Mouse (Mus musculus) T-helper 17 cell (primary cell): Measurements from ENCODE around the gene Crhr2.

Source experiments
- in situ Hi-C, 2 experiments: fragments of 300-600 bp; cut with MboI, MseI; formaldehyde crosslinking; loops; 1 replicate in 1 of 2; 2 replicates in 1 of 2; pipeline ENCODE4 v1.15.1; 2025; ENCODE audit warnings: high pct_unique_total_duplicates in 2 of 2

Gene Crhr2

GRCm38 (mm10) chr6:55126576-55126975, 6.2 kb downstream of the Crhr2 start:
- in situ Hi-C loops = no loop called here

DNA sequence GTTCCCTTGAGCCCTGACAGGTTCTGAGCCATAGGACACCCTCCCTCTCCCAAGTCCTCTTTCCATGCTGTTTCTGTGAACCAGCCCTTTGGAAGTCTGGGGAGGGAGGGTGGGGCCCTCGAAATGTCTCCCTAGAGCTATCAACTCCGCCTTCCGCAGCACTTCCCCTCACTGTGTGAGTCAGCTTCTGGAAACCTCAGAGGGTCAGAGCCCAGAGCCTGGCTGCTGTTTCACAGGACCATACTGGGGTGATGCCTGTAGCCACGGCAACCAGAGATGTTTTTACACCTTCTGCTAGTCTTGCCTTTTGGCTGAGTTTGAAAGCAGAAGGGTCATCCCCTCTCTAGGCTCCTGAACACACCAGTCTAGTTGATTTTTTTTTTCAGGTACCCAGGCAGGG, 9.8 kb downstream of the Crhr2 start:
- in situ Hi-C loops = no loop called here

DNA sequence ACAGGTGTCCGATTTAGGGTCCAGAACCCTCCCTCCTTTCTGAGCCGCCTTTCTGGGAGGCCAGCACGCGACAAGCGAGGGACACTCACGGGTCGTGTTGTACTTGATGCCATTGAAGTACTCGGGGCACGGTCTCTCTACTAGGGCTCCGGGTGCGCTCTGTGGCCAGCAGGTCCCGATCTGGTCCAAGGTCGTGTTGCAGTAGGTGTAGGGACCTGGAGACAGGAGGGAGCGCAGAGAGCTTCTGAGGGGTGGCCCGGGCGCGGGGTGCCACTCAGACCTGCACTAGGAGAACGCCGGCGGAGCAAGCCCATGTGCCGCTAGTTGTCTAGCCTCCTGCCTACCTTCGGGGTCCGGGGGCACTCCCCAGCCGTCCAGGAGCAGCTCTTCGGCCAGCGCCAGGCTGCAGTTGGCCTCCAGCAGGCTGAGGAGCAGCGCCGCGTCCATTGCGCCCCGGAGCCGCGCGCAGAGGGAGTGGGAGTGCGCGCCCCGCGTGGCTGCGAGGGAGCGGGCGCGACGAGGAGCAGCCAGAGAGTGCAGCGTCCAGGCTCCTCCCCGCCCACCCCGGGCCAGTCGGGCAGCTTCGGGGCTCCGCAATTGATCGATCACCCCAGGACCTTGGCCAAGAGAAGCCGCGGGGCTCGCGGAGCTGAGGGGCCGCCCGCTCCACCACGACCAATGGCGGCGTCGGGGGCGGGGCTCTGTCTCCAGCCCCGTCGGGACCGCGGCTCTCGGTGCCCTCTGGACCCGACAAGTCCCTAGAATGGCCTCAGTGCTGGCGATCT, 15.3 kb downstream of the Crhr2 start:
- in situ Hi-C loops = no loop called here

DNA sequence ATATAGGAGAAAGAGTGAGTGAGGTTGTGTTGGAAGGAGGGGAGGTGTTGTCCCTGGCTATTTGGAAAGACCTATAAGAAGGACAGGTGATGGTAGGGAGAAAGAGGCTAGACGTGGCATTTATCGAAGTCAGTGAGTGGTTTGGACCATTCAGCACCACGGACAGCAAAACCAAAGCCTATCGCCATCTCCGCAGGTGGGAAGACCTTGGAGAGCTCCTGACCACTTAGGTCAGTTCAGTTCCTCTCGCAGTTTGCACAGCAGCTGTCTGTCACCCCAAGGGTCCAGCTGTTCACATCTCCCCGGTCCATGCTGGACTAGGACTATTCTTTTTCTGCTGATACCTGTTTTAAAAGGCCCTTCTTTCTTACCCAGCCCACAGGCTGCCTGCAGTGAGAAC, 24.5 kb downstream of the Crhr2 start:
- in situ Hi-C loops = no loop called here

DNA sequence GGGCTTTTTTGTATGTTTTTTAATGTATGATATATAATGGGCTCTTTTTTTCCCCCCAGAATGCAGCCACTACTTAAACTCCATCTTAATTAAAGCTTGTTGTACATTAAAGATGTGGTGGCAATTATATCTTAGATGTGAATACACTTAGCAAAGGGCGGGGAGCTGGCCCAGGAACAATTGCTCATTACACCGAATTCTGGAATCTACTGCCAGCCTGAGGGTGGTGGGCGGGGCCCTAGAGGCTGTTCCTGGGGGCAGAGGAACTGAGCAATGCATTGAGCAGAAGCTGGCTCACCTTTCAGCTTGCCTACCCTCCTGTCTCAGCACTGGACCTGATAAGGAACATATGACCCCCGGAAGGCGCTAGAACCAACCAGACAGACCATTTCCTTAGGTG, 34.2 kb downstream of the Crhr2 start:
- in situ Hi-C loops = no loop called here

- in situ Hi-C loops = no loop called here
Measured at GRCm38 (mm10) chr6:55098030-55098429, 34.8 kb downstream of the Crhr2 start.

DNA sequence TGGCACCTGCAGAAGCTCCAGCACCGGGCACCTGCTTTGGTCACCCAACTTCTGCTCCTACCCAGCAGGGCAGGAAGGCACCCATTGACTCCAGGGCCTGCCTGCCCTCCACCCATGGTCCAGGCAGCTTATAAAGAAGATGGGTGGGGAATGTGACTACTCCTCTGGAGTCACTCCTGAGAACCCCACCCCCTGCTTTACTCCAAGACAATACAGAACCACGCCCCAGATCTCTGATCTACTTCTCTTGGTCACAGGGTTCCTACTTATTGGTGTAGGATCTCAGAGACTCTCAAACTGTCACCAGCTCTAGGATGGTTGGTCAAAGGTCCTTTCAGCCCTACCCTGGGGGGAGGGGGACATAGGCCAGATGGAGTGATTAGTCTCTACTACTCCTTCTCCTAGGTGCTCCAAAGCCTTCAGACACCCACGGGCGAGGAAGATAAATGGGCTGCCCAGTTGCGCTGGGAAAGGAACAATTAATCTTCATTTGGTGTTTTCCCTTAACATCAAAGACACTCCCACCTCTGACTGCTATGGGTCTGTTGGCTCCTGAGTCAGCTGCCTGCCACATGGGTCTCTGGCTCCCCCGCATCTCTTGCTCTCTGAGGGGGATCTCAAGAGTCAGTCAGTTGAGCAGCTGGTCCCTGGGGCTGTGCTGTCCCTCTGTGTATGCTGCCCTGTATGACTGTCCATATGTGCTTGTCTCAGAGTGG, 39.2 kb downstream of the Crhr2 start:
- in situ Hi-C loops = no loop called here

DNA sequence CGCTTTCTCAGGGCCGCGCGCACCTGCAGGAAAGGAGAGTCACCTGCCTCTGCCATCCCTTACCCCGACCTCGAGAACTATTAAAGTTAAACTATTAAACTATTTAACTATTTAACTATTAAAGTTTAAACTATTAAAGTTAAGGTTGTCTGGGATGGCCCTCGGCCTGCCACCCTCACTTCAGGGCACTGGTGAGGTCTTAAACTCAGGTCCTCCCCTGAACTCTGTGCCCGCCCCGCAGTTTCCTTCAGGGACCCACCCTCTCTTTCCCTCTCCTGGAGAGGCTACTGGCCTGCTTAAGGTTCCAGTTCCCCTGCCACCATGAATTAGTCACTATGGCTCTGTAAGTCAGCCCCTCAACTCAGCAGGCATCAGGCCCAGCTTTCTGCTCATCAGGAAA, 41.4 kb downstream of the Crhr2 start:
- in situ Hi-C loops = no loop called here

DNA sequence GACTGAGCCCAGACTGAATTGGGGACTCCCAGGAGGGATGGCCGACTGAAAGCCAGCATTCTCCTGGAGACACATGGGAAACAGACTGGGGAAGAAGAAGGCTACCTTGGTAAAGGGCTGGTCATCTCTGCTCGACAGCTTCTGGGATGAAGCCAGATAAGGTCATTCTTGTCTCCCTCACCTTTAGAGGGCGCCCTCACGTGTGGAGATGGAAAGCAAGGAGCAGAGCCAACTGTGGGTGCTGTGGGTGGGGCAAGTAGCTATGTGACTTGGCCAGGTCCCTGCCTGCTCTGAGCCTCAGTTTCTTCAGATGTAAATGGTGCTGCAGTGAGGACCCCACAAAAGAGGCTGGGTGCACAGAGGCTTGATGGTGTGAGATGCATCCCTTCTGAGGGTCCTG, 42.2 kb downstream of the Crhr2 start:
- in situ Hi-C loops = no loop called here

DNA sequence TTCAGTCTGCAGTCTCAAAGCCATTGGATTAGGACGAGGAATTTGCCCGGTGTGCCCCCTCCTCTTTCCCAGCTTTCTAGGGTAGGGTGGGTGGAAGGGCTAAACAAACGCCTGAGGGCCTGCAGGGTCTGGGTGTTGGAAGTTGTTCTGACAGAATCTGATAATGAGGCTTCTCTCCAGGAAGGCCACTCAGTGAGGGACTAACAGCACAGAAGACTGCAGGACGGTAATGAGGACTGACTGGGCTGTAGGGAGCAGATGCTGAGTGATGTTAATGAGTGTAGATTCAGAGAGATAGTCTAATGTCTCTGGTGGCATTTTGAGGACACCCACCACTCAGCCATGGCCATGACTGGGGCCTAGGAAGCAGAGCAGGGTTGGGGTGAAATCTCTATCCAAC, 45.5 kb downstream of the Crhr2 start:
- in situ Hi-C loops = loop anchor here in 1 of 2 experiments (5.0 kb wide), 1 partner anchor 80 kb away; no protein-coding TSS in a partner anchor

DNA sequence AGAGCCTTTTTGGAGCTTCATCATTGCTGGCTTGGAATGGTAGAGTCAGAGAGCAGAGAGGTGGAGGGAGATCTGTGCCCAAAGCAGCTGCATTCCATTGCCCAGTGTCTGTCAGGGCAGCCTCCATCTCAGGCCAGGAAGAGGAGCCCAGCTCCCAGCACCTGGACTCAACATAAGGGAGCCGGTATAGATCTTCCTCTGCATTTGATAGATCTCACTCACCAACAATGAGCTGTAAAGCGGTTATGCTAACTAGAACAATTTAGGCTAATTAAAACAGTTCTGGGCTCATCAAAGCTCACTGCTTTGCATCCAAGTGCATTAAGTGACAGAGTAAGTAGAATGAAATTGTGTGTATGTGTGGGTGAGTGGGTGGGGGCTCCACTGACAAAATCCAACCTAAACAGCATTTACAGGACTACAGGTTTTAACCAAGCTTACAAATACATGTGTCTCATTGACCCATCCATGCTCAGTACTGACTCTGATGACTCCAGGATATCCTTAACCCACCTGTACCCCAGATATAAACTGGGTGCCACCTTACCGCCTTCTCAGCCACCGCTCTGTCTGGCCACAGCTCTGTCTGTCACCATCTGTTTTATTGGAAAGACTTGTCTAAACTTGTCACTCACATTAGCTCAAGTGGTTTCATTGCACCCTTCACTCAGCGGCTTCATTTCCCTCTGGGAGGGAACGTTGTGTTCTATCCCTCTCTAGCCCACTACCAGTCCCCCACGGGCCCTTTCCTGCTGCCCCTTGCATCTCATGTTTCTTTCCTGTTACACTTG, 50.4 kb downstream of the Crhr2 start:
- in situ Hi-C loops = no loop called here

- in situ Hi-C loops = no loop called here
Measured at GRCm38 (mm10) chr6:55081379-55081778, 51.4 kb downstream of the Crhr2 start.

DNA sequence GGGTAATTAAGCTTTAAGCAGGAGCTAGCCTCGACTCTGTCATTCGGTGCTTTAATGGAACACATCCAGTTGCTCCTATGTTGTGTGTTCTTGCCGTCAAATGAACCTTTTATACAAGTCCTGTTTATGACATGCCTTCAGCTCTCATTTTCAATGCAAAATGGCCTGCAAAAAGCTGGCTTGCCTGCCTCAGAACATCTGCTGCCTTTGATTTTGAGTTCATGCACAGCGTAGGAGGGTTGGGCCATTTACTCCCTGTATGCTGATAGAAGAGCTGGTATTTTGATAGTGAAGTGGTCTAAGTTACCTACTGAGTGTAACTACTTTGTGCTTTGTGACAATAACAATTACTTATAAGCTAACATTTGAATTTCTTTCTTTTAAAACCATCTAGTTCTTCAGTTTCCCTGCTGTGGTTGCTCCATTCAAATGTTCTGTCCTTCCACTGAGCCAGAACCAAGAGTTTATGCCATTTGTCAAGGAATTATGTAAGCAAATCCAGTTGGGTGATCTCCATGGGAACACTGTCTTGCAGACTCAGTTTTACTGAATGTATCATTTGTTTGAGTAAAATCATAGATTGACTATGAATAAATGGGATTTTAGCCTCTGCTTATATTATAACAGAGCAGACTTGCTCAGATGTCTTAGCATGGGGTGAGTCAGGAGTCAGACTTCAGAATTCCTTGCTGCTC, 56.1 kb downstream of the Crhr2 start:
- in situ Hi-C loops = no loop called here

DNA sequence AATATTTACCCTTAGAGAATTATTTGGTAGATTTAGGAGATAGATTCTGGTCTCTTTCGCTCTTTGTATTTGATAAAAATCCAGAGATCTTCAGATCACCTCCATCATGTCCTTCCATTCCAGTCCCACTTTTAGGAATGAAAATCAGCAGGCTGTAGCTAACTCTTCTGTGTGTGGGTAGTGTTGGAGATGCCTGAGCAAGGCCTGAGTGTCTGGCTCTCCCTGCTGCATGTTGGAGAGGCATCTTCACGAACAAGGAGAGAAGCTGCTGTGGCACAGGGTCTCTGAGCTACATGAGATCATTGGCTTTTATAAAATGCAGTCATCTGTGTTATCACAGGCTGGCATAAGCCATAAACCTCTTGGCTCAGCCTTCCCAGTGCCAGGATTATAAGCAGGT, 66.9 kb downstream of the Crhr2 start:
- in situ Hi-C loops = no loop called here

GRCm38 (mm10) chr6:55064477-55064827, 68.4 kb downstream of the Crhr2 start:
- in situ Hi-C loops = no loop called here

GRCm38 (mm10) chr6:55063793-55064476, 68.9 kb downstream of the Crhr2 start:
- in situ Hi-C loops = no loop called here

DNA sequence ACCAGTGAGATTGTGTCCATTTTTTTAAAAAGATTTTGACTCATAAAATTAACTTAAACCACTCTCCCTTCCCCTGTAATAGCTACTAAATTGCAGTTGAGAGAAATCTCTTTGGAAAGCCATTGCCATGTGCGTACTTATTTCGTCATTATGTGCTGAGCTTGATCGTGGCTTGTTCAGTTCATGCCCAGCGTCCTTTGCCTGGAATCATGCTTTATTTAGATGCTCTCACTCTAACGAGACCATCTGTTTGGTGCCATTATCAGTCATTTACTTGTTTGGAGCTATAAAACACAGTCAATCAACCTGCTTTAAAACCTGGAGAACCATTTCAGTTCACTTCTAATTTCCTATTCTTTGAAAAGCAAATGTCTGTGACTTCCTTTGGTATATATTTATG, 70.6 kb downstream of the Crhr2 start:
- in situ Hi-C loops = no loop called here

- in situ Hi-C loops = no loop called here
Measured at GRCm38 (mm10) chr6:55061328-55061727, 71.5 kb downstream of the Crhr2 start.

GRCm38 (mm10) chr6:55060241-55060825, 72.5 kb downstream of the Crhr2 start:
- in situ Hi-C loops = no loop called here

- in situ Hi-C loops = no loop called here
Measured at GRCm38 (mm10) chr6:55057427-55057826, 75.4 kb downstream of the Crhr2 start.

DNA sequence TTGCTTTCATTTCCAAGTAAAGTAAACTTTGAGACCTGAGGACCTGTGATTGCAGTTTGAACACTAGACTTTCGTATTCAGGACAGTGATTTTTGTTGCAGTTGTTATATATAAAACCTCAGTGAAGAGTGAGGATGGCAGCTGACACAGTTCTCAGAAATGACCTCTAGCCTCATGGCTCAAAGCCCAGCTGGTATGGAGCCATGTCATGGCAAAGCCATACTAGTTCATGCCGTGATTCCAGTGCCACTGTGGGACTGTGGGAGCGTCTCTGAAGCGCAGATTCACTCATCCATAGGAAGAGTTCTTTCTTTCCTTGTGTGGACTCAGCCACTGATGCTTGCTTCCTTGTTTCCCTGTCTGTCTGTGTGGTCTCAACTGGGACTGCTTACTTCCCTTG, 78.3 kb downstream of the Crhr2 start:
- in situ Hi-C loops = no loop called here
